Mouse (Mus musculus): ENCODE data around the gene Fign. TPM values are rescaled to one million over a fixed set of nuclear protein-coding genes. Genes with fewer than 3 reads are reported as not detected.

The Fign gene
- polyA plus RNA-seq, 1 experiment from 2014 or later = 13.2 TPM

DNA sequence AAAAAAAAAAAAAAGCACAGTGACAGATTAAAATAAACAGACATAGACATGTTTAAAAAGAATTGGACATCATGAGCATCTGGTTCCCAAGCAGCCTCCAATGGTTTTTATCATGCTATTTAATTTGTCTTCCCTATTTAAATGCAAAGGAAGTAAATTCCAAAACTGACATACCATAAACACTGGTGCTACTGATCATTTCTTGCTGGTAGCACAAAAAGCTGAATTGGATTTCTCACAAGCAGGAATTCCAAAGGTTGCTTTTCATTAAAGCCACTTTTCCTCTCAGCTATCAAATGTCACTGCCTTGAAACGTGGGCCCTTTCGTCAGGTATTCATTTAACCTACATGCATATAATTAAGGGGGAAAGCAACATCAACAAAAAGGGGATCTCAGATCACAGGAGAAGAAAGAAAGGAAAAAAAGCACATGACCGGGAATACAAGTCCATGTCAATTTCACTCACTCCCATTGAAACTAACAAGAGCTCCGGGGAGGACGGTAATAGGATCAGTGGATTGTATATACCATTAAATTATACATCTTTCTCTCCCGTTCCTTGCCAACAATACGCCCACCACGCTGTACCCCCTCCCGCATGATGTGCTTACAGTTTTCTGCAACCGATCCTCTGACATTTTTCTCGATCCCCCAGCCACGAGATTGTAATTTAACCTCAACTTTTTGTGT lies 972 bp downstream of the Fign start:
- 0% methylated on average over 12 of the region's 12 CpGs for WGBS
- peak overlapping the region; percentile 100; the same call in 1 of the 2 replicates for H3K27ac ChIP-seq (replicated peaks; ENCODE audit: low read depth, low read length)
- DNase-seq (ENCODE audit: low spot score) (peak; percentile 79), ATAC-seq (replicated peaks; ENCODE audit: insufficient number of reproducible peaks, low FRiP score, low TSS enrichment, low read depth) (peak; percentile 47; the same call in 1 of the 2 replicates)
- no peaks in the 10 kb centered on the region for H3K4me1 ChIP-seq (ENCODE audit: control insufficient read depth, insufficient read depth, low read length)
- H3K27me3 ChIP-seq (ENCODE audit: control insufficient read depth, insufficient read depth, low read length) = no peaks in the 10 kb centered on the region
- no peaks in the 10 kb centered on the region for H3K9me3 ChIP-seq (replicated peaks; ENCODE audit: control insufficient read depth, low read length)
- peak overlapping the region; percentile 14 for H3K9ac ChIP-seq (replicated peaks; ENCODE audit: low read length)
- peak overlapping the region; percentile 77 for H3K4me3 ChIP-seq (ENCODE audit: low read depth, low read length)
- no peaks in the 10 kb centered on the region for H3K36me3 ChIP-seq (replicated peaks; ENCODE audit: control insufficient read depth, insufficient read depth, low read depth, low read length)
- H3K4me2 ChIP-seq (ENCODE audit: low read depth, low read length) = peak overlapping the region; percentile 79

DNA sequence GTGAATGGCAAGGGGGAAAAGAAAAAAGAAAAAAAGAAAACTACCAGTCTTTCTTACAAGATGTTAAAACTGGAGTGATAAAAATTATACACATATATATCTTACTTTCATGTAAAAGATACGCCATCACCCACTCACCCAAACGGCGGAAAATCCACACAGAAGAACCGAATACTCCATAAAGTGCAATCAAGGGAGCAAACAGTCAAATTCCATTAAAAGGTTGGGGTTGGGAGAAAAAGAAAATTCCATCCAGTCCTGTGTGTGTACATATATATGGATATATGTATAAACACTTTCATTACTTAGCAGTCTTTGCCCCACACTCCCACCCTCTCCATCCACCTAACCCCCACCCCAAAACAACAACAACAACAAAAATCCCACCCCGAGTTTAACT lies 1.7 kb downstream of the Fign start:
- ATAC-seq (replicated peaks; ENCODE audit: insufficient number of reproducible peaks, low FRiP score, low TSS enrichment, low read depth) (no peak), DNase-seq (ENCODE audit: low spot score) (no peak)
- peak overlapping the region; percentile 30 for H3K4me2 ChIP-seq (ENCODE audit: low read depth, low read length)
- no peaks in the 10 kb centered on the region for H3K4me1 ChIP-seq (ENCODE audit: control insufficient read depth, insufficient read depth, low read length)
- WGBS = 19% methylated on average over 5 of the region's 5 CpGs
- H3K9ac ChIP-seq (replicated peaks; ENCODE audit: low read length) = peak overlapping the region; percentile 2; the same call in 1 of the 2 replicates
- H3K4me3 ChIP-seq (ENCODE audit: low read depth, low read length) = peak overlapping the region; percentile 77
- H3K9me3 ChIP-seq (replicated peaks; ENCODE audit: control insufficient read depth, low read length) = no peaks in the 10 kb centered on the region
- no peaks in the 10 kb centered on the region for H3K36me3 ChIP-seq (replicated peaks; ENCODE audit: control insufficient read depth, insufficient read depth, low read depth, low read length)
- H3K27me3 ChIP-seq (ENCODE audit: control insufficient read depth, insufficient read depth, low read length) = no peaks in the 10 kb centered on the region
- H3K27ac ChIP-seq (replicated peaks; ENCODE audit: low read depth, low read length) = no peak overlapping the region

DNA sequence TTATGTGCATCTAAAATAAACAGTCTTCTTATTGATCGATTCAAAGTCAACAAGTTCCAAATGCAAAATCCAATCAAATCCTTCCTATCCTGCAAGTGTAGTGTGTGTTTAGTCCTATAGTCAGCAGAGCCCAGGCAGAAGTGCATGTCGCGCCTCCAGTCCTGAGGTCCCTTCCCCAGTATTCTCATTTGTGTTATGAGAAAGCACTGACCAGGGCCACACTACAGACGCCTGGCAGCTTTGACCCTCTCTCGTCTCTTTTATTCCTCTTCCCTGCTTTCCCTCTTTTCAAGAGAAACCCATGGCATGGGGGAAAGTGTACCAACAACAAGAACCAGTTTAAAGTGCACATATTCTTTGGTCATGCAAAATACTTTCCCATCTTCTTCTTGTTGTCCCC lies 2.3 kb downstream of the Fign start:
- H3K9me3 ChIP-seq (replicated peaks; ENCODE audit: control insufficient read depth, low read length) = no peaks in the 10 kb centered on the region
- H3K36me3 ChIP-seq (replicated peaks; ENCODE audit: control insufficient read depth, insufficient read depth, low read depth, low read length) = no peaks in the 10 kb centered on the region
- 8% methylated on average over 5 of the region's 5 CpGs for WGBS
- ATAC-seq (replicated peaks; ENCODE audit: insufficient number of reproducible peaks, low FRiP score, low TSS enrichment, low read depth) (no peak), DNase-seq (ENCODE audit: low spot score) (peak; percentile 33)
- H3K9ac ChIP-seq (replicated peaks; ENCODE audit: low read length) = no peak overlapping the region; the same call in none of the 2 replicates
- peak overlapping the region; percentile 22 for H3K4me2 ChIP-seq (ENCODE audit: low read depth, low read length)
- H3K27me3 ChIP-seq (ENCODE audit: control insufficient read depth, insufficient read depth, low read length) = no peaks in the 10 kb centered on the region
- H3K27ac ChIP-seq (replicated peaks; ENCODE audit: low read depth, low read length) = no peak overlapping the region; the same call in 1 of the 2 replicates
- peak overlapping the region; percentile 21 for H3K4me3 ChIP-seq (ENCODE audit: low read depth, low read length)
- no peaks in the 10 kb centered on the region for H3K4me1 ChIP-seq (ENCODE audit: control insufficient read depth, insufficient read depth, low read length)

DNA sequence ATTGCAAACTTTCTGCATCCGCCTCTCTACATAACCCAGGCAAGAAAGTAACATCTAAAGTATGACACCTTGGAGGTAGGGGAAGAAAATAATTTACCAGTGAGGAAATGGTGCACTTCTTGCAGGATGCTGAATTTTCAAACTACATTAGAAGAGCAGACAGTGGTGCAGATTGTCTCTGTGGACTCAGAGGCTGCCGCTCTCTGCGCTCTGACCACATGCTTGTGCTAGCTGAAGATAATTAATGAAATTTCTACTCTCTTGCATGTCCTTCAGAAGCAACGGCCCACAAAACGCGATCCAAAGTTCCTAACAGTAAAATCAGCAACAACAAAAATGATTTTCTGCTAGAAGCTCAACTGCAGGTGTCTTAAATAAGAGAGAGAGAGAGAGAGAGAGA lies 4.8 kb downstream of the Fign start:
- Histone ChIP-seq H3K36me3 (replicated peaks; ENCODE audit: control insufficient read depth, insufficient read depth, low read depth, low read length) (no peaks in the 10 kb centered on the region), H3K4me1 (ENCODE audit: control insufficient read depth, insufficient read depth, low read length) (no peaks in the 10 kb centered on the region), H3K9me3 (replicated peaks; ENCODE audit: control insufficient read depth, low read length) (no peaks in the 10 kb centered on the region), H3K9ac (replicated peaks; ENCODE audit: low read length) (peak overlapping the region; percentile 25), H3K4me3 (ENCODE audit: low read depth, low read length) (no peak overlapping the region), H3K27me3 (ENCODE audit: control insufficient read depth, insufficient read depth, low read length) (no peaks in the 10 kb centered on the region), H3K27ac (replicated peaks; ENCODE audit: low read depth, low read length) (no peak overlapping the region), H3K4me2 (ENCODE audit: low read depth, low read length) (no peak overlapping the region; the same call in 1 of the 2 replicates)
- DNase-seq (ENCODE audit: low spot score) = no peak
- ATAC-seq (replicated peaks; ENCODE audit: insufficient number of reproducible peaks, low FRiP score, low TSS enrichment, low read depth) = no peak
- 51% methylated on average over 6 of the region's 6 CpGs for WGBS

DNA sequence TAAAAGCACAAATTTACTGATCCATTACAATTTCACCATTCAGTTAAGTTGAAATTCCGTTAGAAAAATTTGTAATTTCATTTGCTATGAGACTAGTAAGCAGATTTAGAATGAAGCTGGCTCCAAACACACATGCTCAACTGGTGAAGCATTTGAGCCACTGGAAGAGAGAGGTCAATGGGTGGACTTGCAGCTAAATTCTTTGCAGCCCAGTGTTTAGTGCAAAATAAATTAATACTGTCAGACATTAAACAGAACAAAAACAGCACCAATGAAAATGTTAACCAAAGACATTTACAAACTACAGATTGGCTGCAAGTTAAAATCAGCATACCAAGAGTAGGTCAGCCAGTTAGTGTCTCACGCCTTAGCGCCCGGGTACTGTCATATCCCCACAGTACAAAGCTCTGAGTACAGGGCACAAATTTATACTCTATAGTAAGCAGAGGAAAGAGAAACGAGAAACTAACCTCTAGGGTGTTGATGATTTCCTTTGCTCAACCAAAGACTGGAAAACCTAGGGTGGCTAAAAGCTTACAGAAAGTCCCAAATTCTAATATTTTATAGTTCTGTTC lies 13.9 kb downstream of the Fign start:
- Histone ChIP-seq H3K9ac (replicated peaks; ENCODE audit: low read length) (no peak overlapping the region), H3K4me1 (ENCODE audit: control insufficient read depth, insufficient read depth, low read length) (no peaks in the 10 kb centered on the region), H3K9me3 (replicated peaks; ENCODE audit: control insufficient read depth, low read length) (no peaks in the 10 kb centered on the region), H3K36me3 (replicated peaks; ENCODE audit: control insufficient read depth, insufficient read depth, low read depth, low read length) (no peaks in the 10 kb centered on the region), H3K27ac (replicated peaks; ENCODE audit: low read depth, low read length) (no peak overlapping the region), H3K4me2 (ENCODE audit: low read depth, low read length) (no peak overlapping the region), H3K27me3 (ENCODE audit: control insufficient read depth, insufficient read depth, low read length) (no peaks in the 10 kb centered on the region), H3K4me3 (ENCODE audit: low read depth, low read length) (no peak overlapping the region)
- WGBS = 68% methylated on average over 5 of the region's 5 CpGs
- no peak for DNase-seq (ENCODE audit: low spot score)
- no peak for ATAC-seq (replicated peaks; ENCODE audit: insufficient number of reproducible peaks, low FRiP score, low TSS enrichment, low read depth)

DNA sequence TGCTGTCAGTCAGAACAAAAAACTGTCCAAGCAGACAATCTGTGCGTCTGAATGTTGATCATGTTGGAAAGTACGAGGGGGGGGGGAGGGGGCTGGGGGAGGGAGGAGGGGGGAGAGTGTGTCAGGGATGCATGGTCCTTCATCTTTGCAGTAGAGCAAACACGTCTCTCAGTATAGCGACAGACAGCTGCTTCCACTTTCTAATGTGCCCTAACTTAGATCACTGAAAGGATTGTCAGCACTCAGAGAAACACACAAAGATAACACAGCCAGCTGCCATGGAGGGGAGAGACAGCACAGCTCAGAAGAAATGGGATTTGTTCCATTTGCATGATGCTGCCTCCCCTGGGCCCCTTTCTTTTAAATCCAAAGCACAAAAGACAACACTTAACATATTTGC lies 18.1 kb downstream of the Fign start:
- Histone ChIP-seq H3K9ac (replicated peaks; ENCODE audit: low read length) (no peak overlapping the region), H3K27me3 (ENCODE audit: control insufficient read depth, insufficient read depth, low read length) (no peaks in the 10 kb centered on the region), H3K4me2 (ENCODE audit: low read depth, low read length) (no peak overlapping the region), H3K4me1 (ENCODE audit: control insufficient read depth, insufficient read depth, low read length) (0 out of 2 replicates have a peak, but pooled peaks cover 2% of the 10 kb centered on the region), H3K36me3 (replicated peaks; ENCODE audit: control insufficient read depth, insufficient read depth, low read depth, low read length) (no peaks in the 10 kb centered on the region), H3K9me3 (replicated peaks; ENCODE audit: control insufficient read depth, low read length) (no peaks in the 10 kb centered on the region), H3K27ac (replicated peaks; ENCODE audit: low read depth, low read length) (0 out of 2 replicates have a peak overlapping the region, but pooled peaks have one; percentile 13), H3K4me3 (ENCODE audit: low read depth, low read length) (no peak overlapping the region)
- WGBS = 11% methylated on average over 4 of the region's 4 CpGs
- DNase-seq (ENCODE audit: low spot score) (peak; percentile 27), ATAC-seq (replicated peaks; ENCODE audit: insufficient number of reproducible peaks, low FRiP score, low TSS enrichment, low read depth) (peak; percentile 77; the same call in 1 of the 2 replicates)

DNA sequence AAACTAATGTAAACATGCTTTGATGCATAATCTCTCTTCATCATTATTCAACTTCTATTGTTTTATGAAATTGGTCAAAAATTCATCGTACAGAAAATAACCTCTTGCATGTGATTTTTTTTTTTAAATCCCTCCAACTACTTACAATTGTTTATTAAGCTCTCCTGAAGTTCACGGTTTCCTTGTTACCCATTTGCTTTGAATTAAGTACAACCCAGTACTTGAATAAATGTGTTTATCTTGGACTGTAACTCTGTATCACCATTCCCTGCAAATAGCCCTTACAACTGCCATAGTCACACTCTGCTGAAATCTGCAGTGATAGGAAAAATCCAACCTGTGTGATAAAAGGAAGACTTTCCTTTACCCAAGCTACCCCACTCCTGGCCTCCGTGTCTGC lies 19.3 kb downstream of the Fign start:
- ATAC-seq (replicated peaks; ENCODE audit: insufficient number of reproducible peaks, low FRiP score, low TSS enrichment, low read depth) (no peak), DNase-seq (ENCODE audit: low spot score) (no peak)
- no peak overlapping the region for H3K4me3 ChIP-seq (ENCODE audit: low read depth, low read length)
- H3K9me3 ChIP-seq (replicated peaks; ENCODE audit: control insufficient read depth, low read length) = no peaks in the 10 kb centered on the region
- H3K36me3 ChIP-seq (replicated peaks; ENCODE audit: control insufficient read depth, insufficient read depth, low read depth, low read length) = no peaks in the 10 kb centered on the region
- 55% methylated on average over 3 of the region's 3 CpGs for WGBS
- H3K27ac ChIP-seq (replicated peaks; ENCODE audit: low read depth, low read length) = no peak overlapping the region
- H3K4me2 ChIP-seq (ENCODE audit: low read depth, low read length) = no peak overlapping the region
- H3K9ac ChIP-seq (replicated peaks; ENCODE audit: low read length) = no peak overlapping the region
- no peaks in the 10 kb centered on the region for H3K27me3 ChIP-seq (ENCODE audit: control insufficient read depth, insufficient read depth, low read length)
- 0 out of 2 replicates have a peak, but pooled peaks cover 2% of the 10 kb centered on the region for H3K4me1 ChIP-seq (ENCODE audit: control insufficient read depth, insufficient read depth, low read length)

DNA sequence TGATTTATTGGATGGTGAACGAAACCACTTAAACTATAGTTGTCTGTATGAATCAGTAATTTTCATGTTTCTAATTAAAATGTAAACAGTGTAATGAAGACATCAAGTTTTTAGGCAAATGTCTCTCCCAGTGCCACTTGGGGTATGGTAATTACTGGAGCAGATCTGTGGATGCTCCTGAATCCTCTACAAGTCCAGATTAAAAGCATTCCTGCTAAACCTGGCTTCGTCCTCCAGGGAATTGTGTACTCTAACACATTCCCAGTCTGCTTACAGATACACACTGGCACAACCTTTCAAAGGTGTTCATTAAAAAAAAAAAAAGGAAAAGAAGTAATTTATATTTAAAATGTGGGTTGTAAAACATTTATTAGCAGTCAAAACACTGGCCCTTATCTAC lies 20.0 kb downstream of the Fign start:
- Histone ChIP-seq H3K9ac (replicated peaks; ENCODE audit: low read length) (no peak overlapping the region), H3K4me2 (ENCODE audit: low read depth, low read length) (no peak overlapping the region), H3K27ac (replicated peaks; ENCODE audit: low read depth, low read length) (no peak overlapping the region), H3K4me3 (ENCODE audit: low read depth, low read length) (no peak overlapping the region), H3K9me3 (replicated peaks; ENCODE audit: control insufficient read depth, low read length) (no peaks in the 10 kb centered on the region), H3K27me3 (ENCODE audit: control insufficient read depth, insufficient read depth, low read length) (no peaks in the 10 kb centered on the region), H3K36me3 (replicated peaks; ENCODE audit: control insufficient read depth, insufficient read depth, low read depth, low read length) (no peaks in the 10 kb centered on the region), H3K4me1 (ENCODE audit: control insufficient read depth, insufficient read depth, low read length) (0 out of 2 replicates have a peak, but pooled peaks cover 2% of the 10 kb centered on the region)
- DNase-seq (ENCODE audit: low spot score) (no peak), ATAC-seq (replicated peaks; ENCODE audit: insufficient number of reproducible peaks, low FRiP score, low TSS enrichment, low read depth) (no peak)
- 68% methylated on average over 2 of the region's 2 CpGs for WGBS
